Mouse (Mus musculus) neutrophil, adult 5-6 weeks (primary cell): ENCODE measurements around the gene Lrp2. TPM values are rescaled to one million over a fixed set of nuclear protein-coding genes. Genes with fewer than 3 reads are reported as not detected.

Source experiments
- ATAC-seq: fragments of 151-379, 151-347 bp; 2 replicates; pipeline ENCODE4 v1.8.0; 2017; ENCODE audit warnings: mild to moderate bottlenecking, moderate TSS enrichment; ENCODE audit not compliant: insufficient number of reproducible peaks, poor library complexity, low FRiP score, severe bottlenecking; ENCODE audit errors: extremely low read depth
- total RNA-seq: library from RNA; stranded (forward); fragments of 200-1000 nt; gene quantifications from 2 replicates; pipeline ENCODE4 v1.2.3, GENCODE M21; 2017

Lrp2 gene
- total RNA-seq, 1 experiment from 2014 or later: not detected

DNA sequence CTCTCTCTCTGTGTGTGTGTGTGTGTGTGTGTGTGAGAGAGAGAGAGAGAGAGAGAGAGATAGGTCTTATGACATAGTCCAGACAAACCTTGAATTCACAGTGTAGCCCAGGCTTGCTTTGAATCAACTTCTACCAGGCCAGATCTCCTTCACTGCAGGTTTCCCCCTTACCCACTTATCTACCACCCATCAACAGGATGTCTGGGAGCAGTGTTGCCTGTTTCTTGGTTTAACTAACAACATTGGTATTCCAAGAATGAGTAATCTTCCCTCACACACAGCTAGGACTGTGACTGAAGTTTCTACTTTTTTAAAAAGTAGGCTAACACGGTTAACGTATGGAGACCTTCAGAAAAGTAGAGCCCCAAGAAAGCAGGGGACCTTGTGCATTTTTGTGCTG is 209.1 kb downstream of the Lrp2 start:
- ATAC-seq: no peak

Other genes with a start within 250 kb of the Lrp2 start
- gene Abcb11, start 243.4 kb downstream of the Lrp2 start, total RNA-seq: 0.35 and 0.49 TPM in 2 replicates
- 107 and 115 TPM in 2 replicates for gene Dhrs9, start 205.6 kb downstream of the Lrp2 start, total RNA-seq
- not detected in 2 replicates for gene Bbs5, start 61.1 kb upstream of the Lrp2 start, total RNA-seq
- gene Klhl41, start 84.1 kb upstream of the Lrp2 start, total RNA-seq: not detected in 2 replicates
- 11.9 and 13.6 TPM in 2 replicates for gene Fastkd1, start 127.5 kb upstream of the Lrp2 start, total RNA-seq
- 81.8 and 105 TPM in 2 replicates for gene Ppig, start 136.5 kb upstream of the Lrp2 start, total RNA-seq
- gene Ccdc173, start 203.5 kb upstream of the Lrp2 start, total RNA-seq: 2.1 and 2.8 TPM in 2 replicates
- 43.6 and 44.2 TPM in 2 replicates for gene Phospho2, start 203.6 kb upstream of the Lrp2 start, total RNA-seq
- not detected in 2 replicates for gene Klhl23, start 235.9 kb upstream of the Lrp2 start, total RNA-seq